Mouse (Mus musculus) spleen, postnatal 36 days (tissue): ENCODE measurements around the gene Ccdc61.

ENCODE experiments used
- DNase-seq, 2 experiments: peaks; one replicate each; pipeline ENCODE4 v3.0.0; 2022; ENCODE audit warnings: low spot score in 2 of 2, mixed read lengths in 1 of 2

Ccdc61 gene

DNA sequence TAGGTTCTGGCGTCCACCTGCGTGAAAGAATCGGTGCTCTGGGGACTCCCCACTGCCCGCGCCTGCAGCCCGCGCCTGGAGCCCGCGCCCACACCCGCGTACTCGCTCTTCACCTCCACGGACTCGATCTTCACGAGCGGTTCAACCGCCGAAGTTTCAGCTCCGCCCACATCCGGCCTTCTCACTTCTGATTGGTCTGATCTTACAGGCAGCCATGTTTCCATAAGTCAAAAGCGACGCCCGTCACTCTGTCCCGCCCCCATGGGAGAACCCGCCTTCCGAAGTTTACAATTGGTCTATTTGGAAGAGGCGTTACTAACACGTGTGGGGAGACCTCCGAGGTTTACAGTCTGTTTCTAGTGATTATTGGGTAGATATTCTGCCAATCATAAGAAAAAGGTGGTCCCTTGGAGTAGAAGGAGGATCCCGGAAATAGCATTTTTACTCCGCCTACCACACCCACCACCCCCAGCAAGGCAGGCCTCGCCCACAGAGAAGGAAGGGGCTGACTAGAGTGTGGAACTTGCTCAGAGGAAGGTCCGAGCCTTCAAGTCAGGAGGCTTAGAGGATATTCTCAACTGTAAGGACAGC is at the start of gene Ccdc61:
TSS of gene Ccdc61 (minus strand) at position 175 of the 591 bp plus-strand sequence.
- DNase-seq = peak; percentile 97 to 99

DNA sequence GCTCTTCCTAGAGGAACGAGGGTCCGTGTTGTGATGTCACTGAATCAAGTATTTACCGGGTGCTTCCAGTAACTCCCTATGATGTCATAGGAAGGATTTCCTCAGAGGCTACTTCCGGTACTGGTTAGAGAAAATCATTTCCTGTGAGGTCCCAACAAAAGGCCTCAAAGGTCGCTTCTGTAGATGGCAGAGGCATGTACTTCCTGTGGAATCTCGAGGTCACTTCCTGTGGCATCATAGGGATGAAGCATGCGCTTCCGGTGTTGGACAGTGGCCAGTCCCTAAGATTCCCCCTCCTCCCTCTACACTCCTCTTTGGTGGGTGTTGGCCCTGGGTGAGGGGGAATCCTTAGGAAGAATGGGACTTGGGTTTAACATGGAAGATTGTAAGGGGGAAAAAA is 49.2 kb upstream of the Ccdc61 start:
- no peak for DNase-seq

DNA sequence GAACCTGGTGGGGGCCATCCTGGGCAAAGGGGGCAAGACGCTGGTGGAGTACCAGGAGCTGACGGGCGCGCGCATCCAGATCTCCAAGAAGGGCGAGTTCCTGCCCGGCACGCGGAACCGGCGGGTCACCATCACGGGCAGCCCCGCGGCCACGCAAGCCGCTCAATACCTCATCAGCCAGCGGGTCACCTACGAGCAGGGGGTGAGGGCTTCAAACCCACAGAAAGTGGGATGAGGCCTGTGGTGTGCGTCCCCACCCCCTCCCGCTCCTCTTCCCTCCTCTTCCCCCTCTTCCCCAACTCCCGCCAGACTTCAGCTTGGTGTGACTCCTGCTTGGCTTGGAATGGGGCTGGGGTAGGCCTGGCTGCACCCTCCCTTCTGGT is 48.2 kb upstream of the Ccdc61 start:
- DNase-seq = no peak

DNA sequence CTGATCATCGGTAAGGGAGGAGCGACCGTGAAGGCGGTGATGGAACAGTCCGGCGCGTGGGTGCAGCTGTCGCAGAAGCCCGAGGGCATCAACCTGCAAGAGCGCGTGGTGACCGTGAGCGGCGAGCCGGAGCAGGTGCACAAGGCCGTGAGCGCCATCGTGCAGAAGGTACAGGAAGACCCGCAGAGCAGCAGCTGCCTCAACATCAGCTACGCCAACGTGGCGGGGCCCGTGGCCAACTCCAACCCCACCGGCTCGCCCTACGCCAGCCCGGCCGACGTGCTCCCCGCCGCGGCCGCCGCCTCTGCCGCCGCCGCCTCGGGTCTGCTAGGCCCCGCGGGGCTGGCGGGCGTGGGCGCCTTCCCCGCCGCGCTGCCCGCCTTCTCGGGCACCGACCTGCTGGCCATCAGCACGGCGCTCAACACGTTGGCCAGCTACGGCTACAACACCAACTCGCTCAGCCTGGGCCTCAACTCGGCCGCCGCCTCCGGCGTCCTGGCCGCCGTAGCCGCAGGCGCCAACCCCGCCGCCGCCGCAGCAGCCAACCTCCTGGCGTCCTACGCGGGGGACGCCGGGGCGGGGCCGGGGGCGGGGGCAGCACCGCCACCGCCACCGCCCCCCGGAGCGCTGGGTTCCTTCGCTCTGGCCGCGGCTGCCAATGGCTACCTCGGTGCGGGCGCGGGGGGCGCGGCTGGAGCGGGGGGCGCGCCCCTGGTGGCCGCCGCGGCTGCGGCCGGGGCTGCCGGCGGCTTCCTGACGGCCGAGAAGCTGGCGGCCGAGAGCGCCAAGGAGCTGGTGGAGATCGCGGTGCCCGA is 47.6 kb upstream of the Ccdc61 start:
- peak in 1 of 2 experiments; percentile 2 for DNase-seq

DNA sequence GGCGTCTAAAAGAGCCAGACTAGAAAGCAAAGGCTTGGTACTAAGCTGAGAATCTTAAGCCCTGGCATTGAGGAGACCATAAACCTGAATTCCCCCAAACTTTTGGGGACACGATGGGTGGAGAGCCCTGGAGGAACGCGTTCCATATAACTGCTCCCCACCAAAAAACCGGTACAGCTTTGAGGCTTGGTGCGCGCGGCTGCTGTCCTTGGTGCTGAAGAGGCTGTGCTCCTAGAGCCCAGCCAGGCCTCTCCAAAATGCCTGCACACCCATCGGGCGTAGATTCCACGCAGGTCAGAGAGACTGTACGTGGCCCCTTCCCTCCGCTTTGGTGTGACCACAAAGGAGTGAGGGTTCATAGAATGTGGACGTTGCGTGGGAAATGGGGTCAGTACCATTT is 41.2 kb upstream of the Ccdc61 start:
- DNase-seq = no peak

DNA sequence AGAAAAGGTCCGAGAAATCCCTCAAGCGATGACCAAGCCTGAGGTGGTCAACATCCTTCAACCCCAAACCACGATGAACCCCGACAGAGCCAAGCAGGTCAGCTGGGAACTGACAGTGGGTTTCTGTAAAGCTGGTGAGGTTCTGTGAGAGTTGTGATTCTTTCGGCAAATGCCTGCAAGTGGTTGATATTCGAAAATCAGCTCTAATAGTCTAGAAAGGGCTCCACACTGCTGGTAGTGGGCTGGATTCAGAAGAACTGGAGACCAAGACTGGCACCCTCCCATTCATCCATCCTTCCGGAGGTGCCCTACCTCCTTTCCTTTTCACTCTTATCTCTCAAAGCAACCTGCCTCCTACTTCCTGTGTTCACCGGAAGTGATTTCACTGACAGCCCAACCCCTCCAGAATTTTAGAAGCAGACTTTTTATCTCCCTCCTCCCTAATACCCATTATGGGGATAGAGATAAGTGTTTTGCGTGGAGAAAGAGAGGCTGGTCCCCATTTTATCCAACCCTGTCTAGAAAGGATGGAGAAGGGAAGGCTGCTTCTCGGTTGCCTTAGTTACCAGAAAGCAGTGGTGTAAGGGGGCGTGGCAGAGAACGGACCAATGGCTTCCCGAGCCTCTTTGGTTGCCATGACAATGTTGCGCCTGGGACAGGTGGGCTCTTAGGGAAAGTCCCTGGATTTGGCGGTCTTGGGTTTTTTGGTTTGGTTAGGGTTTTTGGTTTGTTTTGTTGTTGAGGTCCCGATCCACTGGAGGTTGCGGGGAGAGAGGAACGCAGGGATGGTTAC is 40.5 kb upstream of the Ccdc61 start:
- DNase-seq = no peak

DNA sequence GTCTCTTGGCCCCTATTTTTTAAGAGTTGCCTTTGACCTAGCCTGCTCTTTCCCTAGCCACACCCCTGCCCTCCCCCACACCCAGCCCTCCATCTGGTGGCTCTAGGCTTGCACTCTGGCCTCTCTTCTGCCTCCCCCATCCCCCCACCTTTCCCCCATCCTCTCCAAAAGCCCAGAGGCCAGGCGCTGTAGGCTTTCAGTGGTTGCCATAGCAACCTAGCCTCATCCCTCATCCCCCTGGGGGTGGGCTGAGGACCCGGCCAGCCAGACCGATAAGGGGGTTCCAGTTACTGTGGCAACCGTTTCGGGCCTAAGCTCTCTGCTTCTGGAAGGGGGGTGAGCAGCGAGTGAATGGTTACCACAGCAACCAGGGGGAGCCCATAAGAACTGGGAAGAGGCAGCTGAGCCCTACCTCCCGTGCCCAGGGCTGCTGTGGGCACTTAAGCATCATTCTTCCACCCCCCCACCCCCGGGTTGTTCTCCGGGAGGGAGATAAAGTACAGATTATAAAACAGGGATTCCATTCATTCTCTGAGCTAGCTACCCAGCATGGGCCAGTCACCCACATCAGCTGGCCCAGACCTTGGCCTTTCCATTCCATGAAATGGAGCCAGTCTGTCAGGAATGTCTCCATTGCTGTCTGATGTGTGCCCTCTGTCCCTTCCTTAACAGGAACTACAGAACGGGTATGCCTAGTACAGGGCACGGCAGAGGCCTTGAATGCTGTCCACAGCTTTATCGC is 39.7 kb upstream of the Ccdc61 start:
- no peak for DNase-seq

DNA sequence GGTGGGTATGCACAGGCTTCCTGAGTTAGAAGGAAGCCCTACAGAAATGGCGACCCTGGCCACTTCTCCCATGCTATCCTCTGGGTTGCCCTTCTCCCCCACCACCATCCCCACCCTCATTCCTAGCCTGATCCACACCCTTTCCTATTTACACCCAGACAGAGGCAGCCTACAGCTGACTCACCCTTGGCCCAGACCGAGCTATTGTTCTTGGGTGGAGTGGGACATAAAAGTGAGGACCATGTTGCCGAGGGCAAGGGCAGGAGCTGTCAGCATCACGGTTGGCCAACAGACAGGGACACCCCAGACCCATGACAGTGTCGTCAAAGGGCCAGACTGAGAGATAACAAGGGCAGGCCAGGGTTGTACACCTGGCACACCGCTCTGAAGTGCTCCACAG is 37.9 kb upstream of the Ccdc61 start:
- peak in 1 of 2 experiments; percentile 4 for DNase-seq

DNA sequence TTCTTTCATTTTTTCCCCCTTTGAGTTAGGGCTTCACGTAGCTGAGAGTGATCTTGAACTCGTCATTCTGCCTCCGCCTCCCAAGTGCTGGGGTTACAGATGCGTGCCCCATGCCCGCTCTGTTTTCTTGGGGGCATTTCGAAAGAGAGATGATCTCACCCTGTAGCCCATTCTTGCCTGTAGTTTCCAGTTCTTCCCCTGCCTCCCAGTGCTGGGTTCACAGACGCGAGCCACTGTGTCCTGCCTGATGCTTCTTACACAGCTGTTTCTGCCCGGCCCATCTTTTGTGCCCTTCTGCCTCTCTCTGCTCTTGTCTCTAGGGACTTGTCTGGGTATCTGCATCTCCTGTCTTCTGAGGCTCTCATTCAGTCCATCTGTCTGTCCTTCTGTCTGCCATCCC is 32.6 kb upstream of the Ccdc61 start:
- no peak for DNase-seq

DNA sequence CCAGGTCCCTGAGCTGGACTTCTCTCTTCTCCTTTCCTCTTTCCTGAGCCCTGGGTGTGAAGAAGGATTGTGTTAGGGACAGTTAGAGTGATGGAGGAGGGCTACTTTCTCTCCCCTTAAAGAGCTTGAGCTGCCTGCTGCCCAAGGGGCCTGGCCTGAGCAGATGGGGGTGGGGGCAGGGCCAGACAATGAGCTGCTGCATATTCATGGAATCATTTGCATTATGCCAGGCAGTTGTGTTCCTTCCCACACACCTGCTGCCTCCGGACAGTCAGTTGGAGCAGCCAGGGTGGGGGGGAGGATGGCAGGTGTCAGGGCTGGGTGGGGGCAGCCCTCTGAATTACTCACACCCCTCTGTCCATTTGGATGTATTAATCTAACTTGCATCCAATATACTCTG is 32.2 kb upstream of the Ccdc61 start:
- DNase-seq = no peak

DNA sequence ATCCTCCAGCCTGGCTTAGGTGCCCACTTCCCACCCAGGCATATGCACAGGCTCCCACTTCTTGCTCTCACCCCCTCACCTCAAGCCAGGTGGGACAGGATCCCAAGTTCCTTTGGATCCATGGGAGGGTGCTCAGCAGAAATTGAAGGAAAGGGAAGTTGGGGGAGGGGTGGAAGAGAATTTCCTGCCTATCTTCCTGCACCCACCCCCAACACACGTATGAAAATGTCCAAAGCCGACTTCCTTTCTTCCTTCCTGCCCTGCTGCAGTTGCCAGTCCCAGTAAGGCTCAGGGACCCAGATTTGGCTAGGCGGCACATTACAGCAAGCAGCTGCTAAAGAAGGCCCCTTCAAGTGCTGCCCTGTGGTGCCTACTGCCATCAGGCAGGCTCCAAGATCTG is 17.5 kb upstream of the Ccdc61 start:
- no peak for DNase-seq

DNA sequence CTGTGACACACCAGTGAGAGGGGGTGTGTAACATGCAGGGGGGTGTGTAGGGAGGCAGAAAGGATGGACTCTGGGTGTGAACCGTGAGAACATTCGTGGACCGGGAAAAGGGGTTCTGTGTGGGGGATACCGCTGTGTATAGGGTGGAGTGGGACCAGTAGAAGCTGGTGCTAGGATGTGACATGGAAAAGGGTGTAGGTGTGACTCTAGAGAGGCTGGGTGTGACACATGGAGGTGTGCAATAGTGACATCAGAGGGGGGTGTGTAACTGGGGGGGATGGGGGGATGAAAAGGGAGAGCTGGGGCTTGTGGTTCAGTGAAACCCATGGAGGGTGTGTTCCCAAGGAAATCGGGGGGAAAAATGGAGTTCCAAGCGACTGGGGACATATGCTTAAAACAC is 16.7 kb upstream of the Ccdc61 start:
- no peak for DNase-seq

DNA sequence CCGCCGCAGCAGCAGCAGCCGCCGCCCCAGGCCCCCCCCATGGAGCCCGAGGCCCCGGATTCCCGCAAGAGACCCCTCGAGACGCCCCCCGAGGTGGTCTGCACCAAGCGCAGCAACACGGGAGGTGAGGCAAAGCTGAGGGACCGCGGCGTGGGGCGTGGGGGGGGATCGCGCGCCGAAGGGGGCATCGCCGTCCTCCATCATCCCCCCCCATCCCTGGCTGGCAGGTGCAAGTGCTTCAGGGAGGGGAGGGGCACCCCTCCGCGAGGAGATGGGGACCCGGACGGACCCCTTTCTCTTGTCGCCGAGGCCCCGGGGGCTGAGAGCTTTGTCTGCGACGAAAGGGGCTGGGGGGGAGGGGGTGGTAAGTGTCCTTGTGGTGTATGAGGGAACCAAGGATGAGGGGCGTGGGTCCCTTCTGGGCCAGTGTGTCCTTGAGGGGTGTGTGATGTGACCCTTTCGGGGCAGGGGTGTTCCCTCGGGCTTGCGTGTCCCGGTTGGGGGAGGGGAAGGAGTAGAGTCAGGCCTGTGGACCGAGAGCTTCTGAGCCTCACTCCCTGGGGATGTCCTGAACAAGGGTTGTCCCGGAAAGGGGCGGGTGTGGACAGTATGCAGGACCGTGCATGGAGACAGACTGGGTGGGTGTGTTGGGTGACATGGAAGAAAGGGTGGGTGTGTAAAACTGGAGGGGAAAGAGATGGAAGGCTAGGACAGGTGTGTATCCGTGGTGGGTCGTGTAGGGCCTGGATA is 16.0 kb upstream of the Ccdc61 start:
- no peak for DNase-seq

DNA sequence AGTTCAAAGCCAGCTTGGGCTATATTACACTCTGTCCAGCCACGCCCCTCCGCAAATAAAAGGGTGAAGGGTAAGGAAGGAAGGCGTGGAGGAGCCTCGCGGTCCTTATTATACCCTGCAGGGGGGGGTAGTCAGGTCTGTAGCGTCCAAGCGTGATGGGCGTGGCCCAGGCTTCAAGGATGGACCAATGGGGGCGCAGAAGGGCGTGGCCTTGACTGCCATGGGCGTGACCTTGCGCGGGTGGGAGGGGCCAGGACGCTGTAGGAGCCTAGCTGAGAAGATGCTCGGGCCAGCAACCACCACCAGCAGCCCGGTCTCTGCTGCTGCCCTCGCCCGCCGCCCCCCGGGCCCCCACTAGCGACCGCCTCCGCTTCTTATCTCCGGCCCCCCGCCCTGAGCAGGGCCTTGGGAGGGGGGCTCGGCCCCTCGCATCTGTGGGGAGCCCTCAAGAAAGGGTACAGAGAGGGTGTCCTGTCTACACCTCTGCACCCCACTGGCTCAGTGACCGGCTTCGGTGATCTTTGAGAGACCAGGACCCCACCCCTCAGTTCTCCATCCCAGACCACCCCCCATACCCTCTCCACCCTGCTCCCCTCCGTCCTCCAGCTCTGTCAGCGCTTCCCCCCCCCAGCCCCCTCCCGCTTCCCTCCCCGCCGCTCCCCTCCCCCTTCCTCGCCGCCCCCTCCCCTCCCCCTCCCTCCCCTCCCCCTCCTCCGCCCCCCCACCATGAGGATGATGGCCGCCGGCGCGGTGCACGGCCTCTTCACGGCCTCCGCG is 15.1 kb upstream of the Ccdc61 start, which contains the start of gene Nova2:
TSS of gene Nova2 (plus strand) at position 727 of the 777 bp plus-strand sequence.
- DNase-seq = peak; percentile 52 to 54

DNA sequence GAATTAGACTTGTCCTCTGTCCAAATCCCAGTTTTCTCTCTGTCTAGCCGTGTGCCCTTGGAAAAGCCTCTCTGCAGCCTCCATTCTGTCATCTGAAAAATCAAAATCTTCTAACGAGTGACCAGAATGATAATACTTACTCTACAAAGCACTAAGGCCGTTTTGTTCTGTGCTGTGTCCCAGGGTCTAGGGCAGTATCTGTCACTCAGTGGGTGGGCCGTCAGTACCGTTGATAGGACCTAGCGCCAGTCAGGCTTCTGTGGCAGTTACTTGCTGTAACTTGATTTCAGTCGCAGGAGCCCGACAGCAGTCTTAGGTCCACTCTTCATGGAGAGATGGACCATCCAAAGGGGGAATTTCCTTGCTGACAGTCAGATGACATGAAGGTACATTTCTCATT is 14.1 kb upstream of the Ccdc61 start:
- DNase-seq = no peak

DNA sequence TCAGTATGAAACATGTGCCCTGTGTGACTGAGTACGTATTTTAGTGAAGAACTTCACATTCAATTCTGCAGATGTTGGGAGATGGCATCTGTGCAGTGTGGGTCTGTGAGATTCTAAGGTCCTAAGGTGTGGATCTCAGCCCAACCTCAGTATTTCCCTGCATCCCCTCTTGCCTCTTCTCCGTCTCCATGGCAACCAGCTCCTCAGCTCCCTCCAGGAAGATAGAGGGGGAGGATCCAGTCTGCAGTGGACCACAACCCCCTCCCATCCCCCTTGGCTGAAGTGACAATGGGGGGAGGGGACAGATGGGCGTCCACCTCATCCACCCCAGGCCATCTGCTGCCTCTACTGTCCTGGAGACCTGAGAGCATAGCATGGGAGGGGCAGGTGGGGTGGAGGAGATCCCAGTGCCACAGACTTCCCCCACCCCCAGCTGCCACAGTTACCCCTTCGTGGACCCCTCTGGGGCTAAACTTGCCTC is 13.5 kb upstream of the Ccdc61 start:
- DNase-seq = no peak

DNA sequence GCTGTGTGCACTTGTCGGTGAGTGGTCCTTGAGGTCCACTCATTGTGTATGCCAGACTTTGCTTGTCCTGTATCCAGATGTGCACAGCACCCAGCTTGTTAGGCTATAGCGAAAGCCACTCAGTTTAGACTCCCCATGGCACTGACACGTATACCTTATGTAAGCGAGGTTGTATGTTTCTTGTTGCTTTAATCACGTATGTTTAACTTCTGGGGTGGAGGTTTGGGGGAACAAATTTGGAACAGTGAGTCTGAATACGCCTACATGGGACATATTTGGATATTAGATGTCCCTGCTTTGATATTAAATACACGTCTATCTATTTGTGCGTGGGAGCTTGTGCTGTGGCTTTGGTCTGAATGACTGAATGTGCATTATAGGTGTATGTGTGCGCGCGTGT is 13.1 kb upstream of the Ccdc61 start:
- no peak for DNase-seq

DNA sequence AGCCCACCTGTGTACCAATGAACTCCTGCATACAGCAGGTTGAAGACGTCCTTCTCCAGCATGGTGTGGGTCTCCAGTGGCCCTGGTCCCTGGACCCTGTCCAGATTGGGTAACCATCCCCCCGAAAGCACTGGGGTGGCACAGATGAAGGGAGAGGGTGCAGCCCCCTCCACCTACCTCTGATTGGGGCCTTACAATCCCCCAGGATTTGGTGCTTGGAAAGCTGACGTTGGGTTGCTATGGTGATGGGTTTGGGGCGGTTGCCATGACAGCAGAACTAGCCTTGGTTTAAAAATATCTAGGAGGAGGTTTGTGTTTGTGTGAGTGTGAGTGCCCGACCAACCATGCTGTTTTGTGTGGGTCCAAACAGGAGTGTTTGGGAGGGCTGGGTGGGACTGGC is 12.6 kb upstream of the Ccdc61 start:
- DNase-seq = no peak

DNA sequence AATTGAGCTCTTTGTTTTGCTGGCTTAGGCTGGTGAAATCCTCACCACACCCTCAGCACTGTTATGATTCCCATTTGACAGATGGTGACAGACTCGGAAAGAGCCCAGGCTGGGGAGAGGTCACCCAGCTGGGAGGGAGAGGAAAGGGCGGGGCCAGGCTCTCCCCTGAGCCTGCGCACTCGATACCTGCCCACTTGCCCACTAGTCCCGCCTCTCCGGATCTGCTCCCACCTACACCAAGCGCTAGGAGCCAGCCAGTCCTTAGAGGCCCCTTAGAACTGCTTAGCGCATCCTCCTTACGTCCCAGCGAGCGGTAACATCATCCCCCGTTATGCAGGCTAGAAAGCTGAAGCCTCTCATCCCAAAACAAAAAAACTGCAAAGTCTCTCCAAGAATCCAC is 10.9 kb upstream of the Ccdc61 start:
- peak in 1 of 2 experiments; percentile 20 for DNase-seq

DNA sequence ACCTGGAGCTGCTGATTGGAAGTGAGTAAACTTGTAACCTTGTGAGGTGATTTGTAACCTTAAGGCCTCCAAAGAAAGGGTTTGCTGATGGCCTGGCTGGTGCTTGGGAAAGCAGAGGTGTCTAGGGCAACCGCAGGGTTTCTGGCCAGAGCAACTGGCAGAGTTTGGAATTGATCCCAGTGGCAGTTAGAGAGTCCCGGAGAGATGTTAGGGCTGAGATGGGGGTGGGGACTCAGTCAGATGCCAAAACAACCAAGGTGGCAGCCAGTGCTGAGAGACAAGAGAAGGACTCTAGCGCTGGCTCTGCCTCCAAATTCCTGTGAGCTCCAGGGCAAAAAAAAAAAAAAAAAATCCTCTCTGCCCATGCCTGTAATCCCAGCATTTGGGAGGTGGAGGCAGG is 7.7 kb upstream of the Ccdc61 start:
- DNase-seq = no peak
